Mouse (Mus musculus): ENCODE results near the gene Gm10135. TPM values are rescaled to one million over a fixed set of nuclear protein-coding genes. Genes with fewer than 3 reads are reported as not detected.
"Not testable (repeated sequence)": the region's sequence is repeated elsewhere in the genome, so short reads cannot be mapped to it uniquely, and the experiment has no call there.

Gene Gm10135
- polyA plus RNA-seq, 1 experiment from 2014 or later, result not detected

GRCm38 (mm10) chr5:73008230-73008629 is 33.7 kb upstream of the Gm10135 start:
- H3K36me3 ChIP-seq (replicated peaks; ENCODE audit: insufficient read depth, low read length); H3K27ac ChIP-seq (ENCODE audit: low read depth); H3K9ac ChIP-seq (replicated peaks); H3K4me1 ChIP-seq (ENCODE audit: insufficient read depth); H3K4me3 ChIP-seq (ENCODE audit: low read depth, low read length); H3K4me2 ChIP-seq (ENCODE audit: low read depth, low read length); H3K9me3 ChIP-seq (ENCODE audit: low read length): not testable (repeated sequence)
- peaks cover 30% of the 10 kb centered on the region for H3K27me3 ChIP-seq (ENCODE audit: insufficient read depth, low read length)
- peak; percentile 43 for DNase-seq
- peak; percentile 66 for ATAC-seq
- peak; percentile 59 for TF ChIP-seq CTCF (IDR thresholded peaks at IDR 0.05; ENCODE audit: low read depth)
- 31% methylated on average over 8 of the region's 8 CpGs for WGBS (ENCODE audit: insufficient replicate concordance)

- Histone ChIP-seq H3K9ac (replicated peaks) (no peak overlapping the region), H3K27ac (ENCODE audit: low read depth) (no peak overlapping the region), H3K4me2 (ENCODE audit: low read depth, low read length) (no peak overlapping the region), H3K4me3 (ENCODE audit: low read depth, low read length) (no peak overlapping the region), H3K36me3 (replicated peaks; ENCODE audit: insufficient read depth, low read length) (no peaks in the 10 kb centered on the region), H3K27me3 (ENCODE audit: insufficient read depth, low read length) (peaks cover 25% of the 10 kb centered on the region), H3K4me1 (ENCODE audit: insufficient read depth) (peaks cover 3% of the 10 kb centered on the region; the same call in 1 of the 2 replicates), H3K9me3 (ENCODE audit: low read length) (no peaks in the 10 kb centered on the region)
- TF ChIP-seq CTCF (IDR thresholded peaks at IDR 0.05; ENCODE audit: low read depth) (no peak), EP300 (IDR thresholded peaks at IDR 0.05; ENCODE audit: low read depth) (no peak)
- ATAC-seq (no peak), DNase-seq (no peak)
- WGBS (ENCODE audit: insufficient replicate concordance), result 34% methylated on average over 5 of the region's 5 CpGs
Observed at GRCm38 (mm10) chr5:73007582-73007959, 33.1 kb upstream of the Gm10135 start.

GRCm38 (mm10) chr5:73006784-73007581 is 32.5 kb upstream of the Gm10135 start, which contains the start of gene Slc10a4:
TSS of gene Slc10a4 (plus strand) at chr5:73006883.
- 9% methylated on average over 62 of the region's 65 CpGs for WGBS (ENCODE audit: insufficient replicate concordance)
- H3K27ac ChIP-seq (ENCODE audit: low read depth), result no peak within 1 kb of the TSS
- ATAC-seq (no peak), DNase-seq (peak; percentile 22)
- peak within 1 kb of the TSS; percentile 26; the same call in 1 of the 2 replicates for H3K4me3 ChIP-seq (ENCODE audit: low read depth, low read length)
- H3K4me1 ChIP-seq (ENCODE audit: insufficient read depth), result peaks cover 3% of the 10 kb centered on the region; the same call in 1 of the 2 replicates
- H3K36me3 ChIP-seq (replicated peaks; ENCODE audit: insufficient read depth, low read length), result no peaks in the 10 kb centered on the region
- no peaks in the 10 kb centered on the region for H3K9me3 ChIP-seq (ENCODE audit: low read length)
- H3K4me2 ChIP-seq (ENCODE audit: low read depth, low read length), result peak within 1 kb of the TSS; percentile 51
- H3K9ac ChIP-seq (replicated peaks), result no peak within 1 kb of the TSS
- no peak for TF ChIP-seq EP300 (IDR thresholded peaks at IDR 0.05; ENCODE audit: low read depth)
- no peak for TF ChIP-seq CTCF (IDR thresholded peaks at IDR 0.05; ENCODE audit: low read depth)
- peaks cover 22% of the 10 kb centered on the region for H3K27me3 ChIP-seq (ENCODE audit: insufficient read depth, low read length)

GRCm38 (mm10) chr5:73004046-73004445 is 29.5 kb upstream of the Gm10135 start:
- no peaks in the 10 kb centered on the region for H3K9me3 ChIP-seq (ENCODE audit: low read length)
- H3K4me2 ChIP-seq (ENCODE audit: low read depth, low read length), result no peak overlapping the region
- H3K27ac ChIP-seq (ENCODE audit: low read depth), result no peak overlapping the region
- no peak overlapping the region for H3K9ac ChIP-seq (replicated peaks)
- no peak for TF ChIP-seq CTCF (IDR thresholded peaks at IDR 0.05; ENCODE audit: low read depth)
- no peak for TF ChIP-seq EP300 (IDR thresholded peaks at IDR 0.05; ENCODE audit: low read depth)
- 78% methylated on average over 5 of the region's 5 CpGs for WGBS (ENCODE audit: insufficient replicate concordance)
- no peaks in the 10 kb centered on the region for H3K36me3 ChIP-seq (replicated peaks; ENCODE audit: insufficient read depth, low read length)
- peaks cover 3% of the 10 kb centered on the region; the same call in 1 of the 2 replicates for H3K4me1 ChIP-seq (ENCODE audit: insufficient read depth)
- peaks cover 22% of the 10 kb centered on the region for H3K27me3 ChIP-seq (ENCODE audit: insufficient read depth, low read length)
- no peak for ATAC-seq
- no peak for DNase-seq
- H3K4me3 ChIP-seq (ENCODE audit: low read depth, low read length), result no peak overlapping the region

GRCm38 (mm10) chr5:72998546-72998945 is 24.0 kb upstream of the Gm10135 start:
- H3K36me3 ChIP-seq (replicated peaks; ENCODE audit: insufficient read depth, low read length); H3K9me3 ChIP-seq (ENCODE audit: low read length); H3K9ac ChIP-seq (replicated peaks); H3K4me1 ChIP-seq (ENCODE audit: insufficient read depth); DNase-seq; H3K27me3 ChIP-seq (ENCODE audit: insufficient read depth, low read length); H3K27ac ChIP-seq (ENCODE audit: low read depth); H3K4me3 ChIP-seq (ENCODE audit: low read depth, low read length); ATAC-seq; H3K4me2 ChIP-seq (ENCODE audit: low read depth, low read length): not testable (repeated sequence)
- 68% methylated on average over 1 of the region's 1 CpGs for WGBS (ENCODE audit: insufficient replicate concordance)

- no peak overlapping the region for H3K4me2 ChIP-seq (ENCODE audit: low read depth, low read length)
- 58% methylated on average over 10 of the region's 10 CpGs for WGBS (ENCODE audit: insufficient replicate concordance)
- no peak overlapping the region for H3K4me3 ChIP-seq (ENCODE audit: low read depth, low read length)
- DNase-seq, result no peak
- no peaks in the 10 kb centered on the region for H3K9me3 ChIP-seq (ENCODE audit: low read length)
- TF ChIP-seq EP300 (IDR thresholded peaks at IDR 0.05; ENCODE audit: low read depth) (no peak), CTCF (IDR thresholded peaks at IDR 0.05; ENCODE audit: low read depth) (no peak)
- H3K27ac ChIP-seq (ENCODE audit: low read depth), result no peak overlapping the region
- no peaks in the 10 kb centered on the region for H3K27me3 ChIP-seq (ENCODE audit: insufficient read depth, low read length)
- no peaks in the 10 kb centered on the region for H3K36me3 ChIP-seq (replicated peaks; ENCODE audit: insufficient read depth, low read length)
- H3K4me1 ChIP-seq (ENCODE audit: insufficient read depth), result no peaks in the 10 kb centered on the region
- ATAC-seq, result no peak
- no peak overlapping the region for H3K9ac ChIP-seq (replicated peaks)
Observed at GRCm38 (mm10) chr5:72995379-72995778, 20.9 kb upstream of the Gm10135 start.

All from liver, postnatal 0 days (tissue).